Mouse (Mus musculus) midbrain, postnatal 0 days (tissue): Measurements from ENCODE around the gene Cadm2. TPM values are rescaled to one million over a fixed set of nuclear protein-coding genes. Genes with fewer than 3 reads are reported as not detected.

Experiments used
- ATAC-seq: fragments of 200-750 bp; cut with Nextera tagmentation; 2 replicates; pipeline ENCODE4 v1.8.0; 2017; ENCODE audit warnings: moderate number of reproducible peaks, mild to moderate bottlenecking, moderate TSS enrichment, moderate library complexity; ENCODE audit not compliant: low FRiP score
- DNase-seq: peaks from one replicate; pipeline ENCODE4 v3.0.0-alpha.2; 2015; ENCODE audit warnings: low spot score
- H3K27ac ChIP-seq: fragments of 300-500 bp; sonication (generic); 2 replicates; pipeline ENCODE4 v1.5.1; 2014; ENCODE audit warnings: low read depth, mild to moderate bottlenecking, low read length, mixed read lengths
- H3K27me3 ChIP-seq: fragments of 300-500 bp; sonication (generic); 2 replicates; pipeline ENCODE4 v1.6.1; 2014; ENCODE audit warnings: low read length, control low read depth, mixed read lengths; ENCODE audit not compliant: insufficient read depth
- H3K36me3 ChIP-seq: fragments of 300-500 bp; sonication (generic); 2 replicates; pipeline ENCODE4 v1.6.1; 2014; ENCODE audit warnings: low read length, control low read depth, mixed read lengths; ENCODE audit not compliant: insufficient read depth
- H3K4me1 ChIP-seq: fragments of 300-500 bp; sonication (generic); 2 replicates; pipeline ENCODE4 v1.6.1; 2014; ENCODE audit warnings: mild to moderate bottlenecking, control low read depth, antibody characterized with exemption, low read length, mixed read lengths; ENCODE audit not compliant: insufficient read depth
- H3K4me2 ChIP-seq: fragments of 300-500 bp; sonication (generic); 2 replicates; pipeline ENCODE4 v1.6.1; 2014; ENCODE audit warnings: low read depth, mild to moderate bottlenecking, low read length, mixed read lengths; ENCODE audit not compliant: poor library complexity, severe bottlenecking
- H3K4me3 ChIP-seq: fragments of 300-500 bp; sonication (generic); 2 replicates; pipeline ENCODE4 v1.5.1; 2014; ENCODE audit warnings: low read depth, mild to moderate bottlenecking, low read length, moderate library complexity
- H3K9ac ChIP-seq: fragments of 300-500 bp; sonication (generic); replicated peaks from 2 replicates; pipeline ENCODE4 v1.6.1; 2014; ENCODE audit warnings: mild to moderate bottlenecking, low read length, moderate library complexity, mixed read lengths; ENCODE audit not compliant: poor library complexity, severe bottlenecking
- H3K9me3 ChIP-seq: fragments of 300-500 bp; sonication (generic); 2 replicates; pipeline ENCODE4 v1.6.1; 2016; ENCODE audit warnings: low read length, control low read depth
- CTCF ChIP-seq: IDR thresholded peaks from 2 replicates; pipeline ENCODE4 v1.5.1; 2016; ENCODE audit warnings: antibody characterized with exemption, mild to moderate bottlenecking
- WGBS: fragments of 180-500 bp; shearing (Covaris S2); extraction: QIAGEN DNeasy Blood & Tissue Kit; methylation state at CpG from one replicate; pipeline ENCODE4 v1.1.7; 2014; 5-methylcytosine and 5-hydroxymethylcytosine counted together
- polyA plus RNA-seq: library from polyadenylated mRNA; unstranded; fragments of >200 nt; fragmentation: Nextera tagmentation; extraction: Ambion mirVana; gene quantifications from 2 replicates; pipeline ENCODE4 v1.2.1, GENCODE M21; 2015
- total RNA-seq: library from RNA; depleted of rRNA; stranded (reverse); fragments of >200 nt; gene quantifications from 2 replicates; pipeline ENCODE4 v1.2.3, GENCODE M21; 2014

Gene Cadm2
- total and polyA plus RNA-seq, 2 experiments from 2014 or later, result 82.8 to 92.0 TPM

DNA sequence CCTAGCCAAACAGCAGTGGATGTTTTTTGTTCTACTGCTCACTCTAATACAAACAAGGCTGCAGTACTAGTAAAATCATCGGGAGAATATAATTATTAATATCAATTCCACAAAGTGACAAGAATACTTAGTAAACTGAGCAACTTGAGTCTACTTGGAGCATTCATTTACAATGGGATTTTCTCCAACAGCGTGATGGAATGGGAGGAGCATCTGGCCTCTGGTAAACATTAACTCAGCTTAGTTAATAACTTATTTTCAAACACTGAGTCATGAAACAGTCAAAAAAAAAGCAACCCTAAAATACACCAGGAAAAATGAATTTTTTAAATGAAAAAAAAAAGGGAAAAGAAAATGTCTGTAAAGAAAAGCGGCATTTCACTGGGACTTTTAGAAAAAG, 12.2 kb downstream of the Cadm2 start:
- H3K9ac ChIP-seq, result no peak overlapping the region
- H3K36me3 ChIP-seq, result no peaks in the 10 kb centered on the region
- TF ChIP-seq CTCF, result no peak
- H3K4me1 ChIP-seq, result no peaks in the 10 kb centered on the region
- H3K4me2 ChIP-seq, result no peak overlapping the region
- WGBS, result 76% methylated on average over 3 of the region's 3 CpGs
- H3K9me3 ChIP-seq, result no peaks in the 10 kb centered on the region
- ATAC-seq (no peak), DNase-seq (no peak)
- no peaks in the 10 kb centered on the region for H3K27me3 ChIP-seq
- H3K4me3 ChIP-seq, result no peak overlapping the region
- no peak overlapping the region for H3K27ac ChIP-seq

DNA sequence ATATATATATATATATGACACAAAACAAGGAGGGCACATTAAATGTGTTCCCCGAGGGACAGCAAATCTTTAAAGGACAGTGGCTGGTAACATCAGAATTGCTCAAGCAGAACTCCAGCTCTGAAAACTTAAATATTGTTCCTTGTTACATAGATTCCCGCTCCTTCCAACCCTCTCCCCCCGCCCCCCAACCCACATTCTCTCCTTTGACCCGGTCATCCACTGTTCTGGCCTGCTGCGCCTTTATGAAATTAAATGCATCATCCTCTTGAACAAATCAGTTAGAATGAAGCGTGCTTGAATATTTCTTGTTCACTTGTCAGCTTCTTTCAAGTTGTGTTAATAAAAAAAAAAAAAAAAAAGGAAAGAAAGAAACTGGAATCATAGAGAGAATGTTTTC, 15.0 kb downstream of the Cadm2 start:
- 82% methylated on average over 6 of the region's 6 CpGs for WGBS
- no peak overlapping the region for H3K4me3 ChIP-seq
- no peaks in the 10 kb centered on the region for H3K27me3 ChIP-seq
- ATAC-seq, result no peak
- DNase-seq, result no peak
- no peak overlapping the region for H3K9ac ChIP-seq
- no peak for TF ChIP-seq CTCF
- H3K9me3 ChIP-seq, result no peaks in the 10 kb centered on the region
- H3K4me2 ChIP-seq, result no peak overlapping the region
- no peak overlapping the region for H3K27ac ChIP-seq
- H3K36me3 ChIP-seq, result no peaks in the 10 kb centered on the region
- no peaks in the 10 kb centered on the region for H3K4me1 ChIP-seq

DNA sequence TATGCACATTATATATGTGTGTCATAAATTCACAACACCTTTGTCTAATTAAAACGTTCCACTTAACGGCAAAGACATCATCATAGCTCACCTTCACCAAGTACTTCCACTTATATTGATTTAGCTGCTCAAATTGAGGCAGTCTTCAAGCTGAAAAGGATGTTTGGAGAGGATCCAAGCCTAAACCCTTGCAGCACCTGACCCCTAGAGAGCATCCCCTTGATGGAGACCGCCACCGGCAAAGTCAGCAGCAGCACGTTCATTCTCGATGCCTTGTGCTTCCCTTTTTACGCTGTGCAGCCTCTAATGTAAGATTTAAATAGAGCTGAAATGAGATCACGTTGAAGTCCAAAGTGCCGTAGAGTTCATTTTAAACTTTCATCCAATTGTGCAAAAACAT, 20.7 kb downstream of the Cadm2 start:
- no peak overlapping the region for H3K9ac ChIP-seq
- H3K9me3 ChIP-seq, result no peaks in the 10 kb centered on the region
- no peaks in the 10 kb centered on the region for H3K36me3 ChIP-seq
- no peaks in the 10 kb centered on the region for H3K27me3 ChIP-seq
- no peak overlapping the region for H3K4me3 ChIP-seq
- H3K4me2 ChIP-seq, result no peak overlapping the region
- DNase-seq (peak; percentile 11), ATAC-seq (no peak)
- H3K27ac ChIP-seq, result no peak overlapping the region
- H3K4me1 ChIP-seq, result no peaks in the 10 kb centered on the region
- 54% methylated on average over 9 of the region's 9 CpGs for WGBS
- no peak for TF ChIP-seq CTCF

DNA sequence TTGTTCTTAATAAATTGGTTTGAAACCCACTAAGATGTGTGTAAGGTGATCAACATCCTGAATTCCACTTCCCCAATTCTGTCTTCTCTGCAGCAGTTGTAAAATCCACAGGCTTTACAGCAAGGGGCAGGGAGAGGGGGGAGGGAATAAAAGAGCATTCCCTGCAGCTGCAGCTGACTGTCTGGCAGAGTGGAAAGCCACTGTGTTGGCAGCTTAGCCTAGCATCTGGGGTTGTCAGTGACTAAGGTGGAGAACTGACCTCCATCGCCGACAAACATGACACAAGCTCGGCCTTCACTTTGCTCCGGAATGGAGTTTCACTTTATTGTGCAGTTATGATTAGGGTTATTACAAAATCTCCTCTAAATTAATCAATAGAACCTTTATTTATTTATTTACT, 21.9 kb downstream of the Cadm2 start:
- no peak for TF ChIP-seq CTCF
- Histone ChIP-seq H3K27me3 (no peaks in the 10 kb centered on the region), H3K4me2 (no peak overlapping the region), H3K27ac (no peak overlapping the region), H3K4me3 (no peak overlapping the region), H3K36me3 (no peaks in the 10 kb centered on the region), H3K9me3 (no peaks in the 10 kb centered on the region), H3K4me1 (no peaks in the 10 kb centered on the region), H3K9ac (no peak overlapping the region)
- peak; percentile 52 for DNase-seq
- WGBS, result 61% methylated on average over 4 of the region's 4 CpGs
- no peak for ATAC-seq

DNA sequence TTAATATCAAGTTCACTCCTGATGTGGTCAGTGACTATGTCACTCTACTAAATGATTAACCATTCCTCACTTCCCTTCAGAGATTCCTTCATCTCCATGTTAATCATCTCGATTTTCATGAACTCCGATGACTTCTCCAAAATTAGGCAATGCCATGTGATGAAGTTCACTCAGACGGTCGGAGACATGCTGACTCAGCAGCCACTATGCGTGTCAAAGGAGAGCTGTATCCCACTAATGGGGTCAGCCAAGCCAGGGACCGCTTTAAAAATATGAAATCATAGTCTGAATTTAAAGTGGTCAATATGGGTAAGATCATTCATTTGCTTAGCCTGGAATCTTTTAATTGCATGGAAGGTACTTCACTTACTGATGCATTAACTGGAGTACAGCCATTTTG, 29.7 kb downstream of the Cadm2 start:
- no peak for ATAC-seq
- no peak for TF ChIP-seq CTCF
- H3K4me1 ChIP-seq, result no peaks in the 10 kb centered on the region
- no peak overlapping the region for H3K4me2 ChIP-seq
- H3K27ac ChIP-seq, result no peak overlapping the region
- WGBS, result 86% methylated on average over 6 of the region's 6 CpGs
- no peaks in the 10 kb centered on the region for H3K9me3 ChIP-seq
- no peak overlapping the region for H3K9ac ChIP-seq
- no peaks in the 10 kb centered on the region for H3K27me3 ChIP-seq
- H3K4me3 ChIP-seq, result no peak overlapping the region
- H3K36me3 ChIP-seq, result no peaks in the 10 kb centered on the region; the same call in 1 of the 2 replicates
- DNase-seq, result no peak

DNA sequence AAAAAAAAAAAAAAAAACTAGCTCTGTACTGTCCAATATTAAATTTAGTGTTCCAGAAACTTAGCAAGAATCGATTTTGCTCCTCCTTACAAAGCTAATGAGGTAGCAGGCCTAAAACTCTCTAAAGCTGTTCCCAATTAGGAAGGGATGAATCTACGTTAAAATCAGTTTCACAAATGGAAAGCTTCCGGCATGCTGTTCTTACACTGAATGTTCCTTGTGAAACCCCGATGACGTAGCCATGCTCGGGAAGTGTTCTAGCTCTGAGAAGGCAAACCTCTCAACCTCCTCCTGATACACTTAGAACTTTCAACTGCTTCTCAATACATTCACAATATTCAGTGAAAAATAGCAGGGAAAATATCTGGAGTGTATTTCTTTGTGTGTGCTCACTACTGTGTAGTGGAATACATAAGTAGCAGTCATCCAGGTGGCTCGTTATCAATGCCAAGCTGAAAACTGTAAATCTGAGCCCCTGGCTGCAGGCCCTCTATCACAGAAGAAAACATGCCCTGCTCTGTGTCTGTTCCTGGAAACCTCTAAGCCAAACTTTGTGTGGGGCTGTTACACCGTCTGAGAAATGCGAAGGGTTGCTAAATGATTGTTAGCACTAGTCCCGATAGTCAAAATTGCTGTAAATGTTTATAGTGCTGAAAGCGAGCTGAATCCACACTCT, 41.7 kb downstream of the Cadm2 start:
- TF ChIP-seq CTCF, result no peak
- Histone ChIP-seq H3K4me1 (no peaks in the 10 kb centered on the region), H3K4me2 (no peak overlapping the region), H3K9me3 (no peaks in the 10 kb centered on the region), H3K36me3 (no peaks in the 10 kb centered on the region), H3K9ac (no peak overlapping the region), H3K27ac (no peak overlapping the region), H3K27me3 (no peaks in the 10 kb centered on the region), H3K4me3 (no peak overlapping the region)
- DNase-seq (peak; percentile 5), ATAC-seq (no peak)
- WGBS, result 78% methylated on average over 11 of the region's 11 CpGs
